Mouse (Mus musculus): ENCODE data around the gene Vps50.

GRCm38 (mm10) chr6:3507078-3507477 is 8.9 kb downstream of the Vps50 start:
- no peak for TF ChIP-seq CTCF (IDR thresholded peaks at IDR 0.05)
- TF ChIP-seq POLR2A (IDR thresholded peaks at IDR 0.05; ENCODE audit: insufficient read depth, low read depth, low read length): no peak
- no peak for TF ChIP-seq EP300 (IDR thresholded peaks at IDR 0.05; ENCODE audit: insufficient read depth, low read depth, low read length)

Data from heart, adult 2 months (tissue).